Mouse (Mus musculus) forebrain, embryonic 14.5 days (tissue): ENCODE results near the gene Trpm2. TPM values are rescaled to one million over a fixed set of nuclear protein-coding genes. Genes with fewer than 3 reads are reported as not detected.
A peak's percentile ranks its signal among the peaks of the same experiment; 100 is the strongest.

Source experiments
- ATAC-seq: fragments of 200-750 bp; cut with Nextera tagmentation; 2 replicates; pipeline ENCODE4 v1.8.0; 2017; ENCODE audit warnings: mild to moderate bottlenecking, moderate library complexity
- DNase-seq: peaks from one replicate; pipeline ENCODE4 v3.0.0-alpha.2; 2015; ENCODE audit warnings: low spot score
- H3K27ac ChIP-seq: fragments of 300-500 bp; sonication (generic); 2 replicates; pipeline ENCODE4 v1.5.1; 2014; ENCODE audit warnings: low read depth, mild to moderate bottlenecking, control low read depth, low read length, moderate library complexity
- H3K27me3 ChIP-seq: fragments of 300-500 bp; sonication (generic); replicated peaks from 2 replicates; pipeline ENCODE4 v1.6.1; 2014; ENCODE audit warnings: low read length, control low read depth, mixed read lengths; ENCODE audit not compliant: control insufficient read depth, insufficient read depth
- H3K36me3 ChIP-seq: fragments of 300-500 bp; sonication (generic); 2 replicates; pipeline ENCODE4 v1.6.1; 2014; ENCODE audit warnings: low read length, control low read depth; ENCODE audit not compliant: control insufficient read depth, insufficient read depth
- H3K4me1 ChIP-seq: fragments of 300-500 bp; sonication (generic); 2 replicates; pipeline ENCODE4 v1.6.1; 2014; ENCODE audit warnings: antibody characterized with exemption, low read length, control low read depth; ENCODE audit not compliant: control insufficient read depth, insufficient read depth
- H3K4me2 ChIP-seq: fragments of 300-500 bp; sonication (generic); 2 replicates; pipeline ENCODE4 v1.6.1; 2014; ENCODE audit warnings: mild to moderate bottlenecking, control low read depth, low read length
- H3K4me3 ChIP-seq: fragments of 300-500 bp; sonication (generic); 2 replicates; pipeline ENCODE4 v1.5.1; 2014; ENCODE audit warnings: low read depth, low read length, control low read depth
- H3K9ac ChIP-seq: fragments of 300-500 bp; sonication (generic); 2 replicates; pipeline ENCODE4 v1.6.1; 2014; ENCODE audit warnings: mild to moderate bottlenecking, low read length, control low read depth, moderate library complexity
- H3K9me3 ChIP-seq: fragments of 300-500 bp; sonication (generic); replicated peaks from 2 replicates; pipeline ENCODE4 v1.6.1; 2016; ENCODE audit warnings: low read length, control low read depth, mixed read lengths; ENCODE audit not compliant: control insufficient read depth
- WGBS: fragments of 180-500 bp; shearing (Covaris S2); extraction: QIAGEN DNeasy Blood & Tissue Kit; methylation state at CpG from one replicate; pipeline ENCODE4 v1.1.7; 2014; 5-methylcytosine and 5-hydroxymethylcytosine counted together
- polyA plus RNA-seq: library from polyadenylated mRNA; unstranded; fragments of >200 nt; fragmentation: Nextera tagmentation; extraction: Ambion mirVana; gene quantifications from 2 replicates; pipeline ENCODE4 v1.2.1, GENCODE M21; 2014

Trpm2 gene
- polyA plus RNA-seq, 1 experiment from 2014 or later: 1.4 TPM

DNA sequence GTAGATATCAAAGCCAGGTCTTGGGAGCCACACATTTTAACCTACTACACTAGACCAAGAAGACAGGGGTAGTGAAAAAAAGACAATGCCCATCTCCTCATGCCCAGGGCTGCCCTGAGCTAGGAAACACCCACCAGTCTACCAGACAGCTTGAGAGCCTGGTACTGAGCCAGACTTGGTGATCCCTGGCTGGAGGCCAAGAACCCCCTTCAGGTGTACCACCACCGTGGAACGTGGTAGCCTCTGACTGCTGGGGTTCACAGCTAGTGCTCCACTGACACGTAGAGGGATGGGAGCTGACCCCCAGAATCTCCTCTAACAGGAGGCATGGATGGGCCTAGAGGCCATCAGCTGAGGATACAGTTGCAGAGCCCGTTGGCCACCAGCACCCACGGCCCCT lies 29.8 kb upstream of the Trpm2 start:
- ATAC-seq (no peak), DNase-seq (no peak)
- Histone ChIP-seq H3K4me1 (no peaks in the 10 kb centered on the region), H3K4me3 (no peak overlapping the region), H3K36me3 (peaks cover 71% of the 10 kb centered on the region), H3K9me3 (no peaks in the 10 kb centered on the region), H3K9ac (no peak overlapping the region), H3K4me2 (no peak overlapping the region), H3K27ac (no peak overlapping the region), H3K27me3 (no peaks in the 10 kb centered on the region)
- 84% methylated on average over 5 of the region's 5 CpGs for WGBS

DNA sequence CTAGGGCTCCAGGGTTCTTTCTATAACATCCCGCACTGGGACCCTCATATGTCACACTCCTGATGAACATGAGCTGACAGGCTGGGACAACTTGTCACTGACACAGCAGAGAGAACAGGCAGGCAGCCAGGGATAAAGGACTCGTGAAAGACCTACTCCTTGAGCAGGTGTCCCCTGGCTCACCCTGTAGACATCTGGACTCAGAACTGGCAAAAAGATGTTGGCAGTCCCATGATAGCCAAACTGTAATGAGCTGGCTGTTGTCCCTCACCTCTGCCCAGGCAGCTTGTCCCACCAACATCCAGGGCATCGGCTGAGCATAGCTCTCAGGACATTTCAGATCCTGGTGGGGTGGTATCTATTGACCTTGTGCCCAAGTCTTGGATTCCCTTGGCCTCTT lies 25.3 kb upstream of the Trpm2 start:
- H3K27me3 ChIP-seq: no peaks in the 10 kb centered on the region
- DNase-seq (no peak), ATAC-seq (no peak)
- no peak overlapping the region for H3K4me3 ChIP-seq
- H3K27ac ChIP-seq: no peak overlapping the region
- no peak overlapping the region for H3K9ac ChIP-seq
- WGBS: 85% methylated on average over 3 of the region's 3 CpGs
- peaks cover 93% of the 10 kb centered on the region for H3K36me3 ChIP-seq
- no peak overlapping the region for H3K4me2 ChIP-seq
- H3K4me1 ChIP-seq: no peaks in the 10 kb centered on the region
- H3K9me3 ChIP-seq: no peaks in the 10 kb centered on the region

DNA sequence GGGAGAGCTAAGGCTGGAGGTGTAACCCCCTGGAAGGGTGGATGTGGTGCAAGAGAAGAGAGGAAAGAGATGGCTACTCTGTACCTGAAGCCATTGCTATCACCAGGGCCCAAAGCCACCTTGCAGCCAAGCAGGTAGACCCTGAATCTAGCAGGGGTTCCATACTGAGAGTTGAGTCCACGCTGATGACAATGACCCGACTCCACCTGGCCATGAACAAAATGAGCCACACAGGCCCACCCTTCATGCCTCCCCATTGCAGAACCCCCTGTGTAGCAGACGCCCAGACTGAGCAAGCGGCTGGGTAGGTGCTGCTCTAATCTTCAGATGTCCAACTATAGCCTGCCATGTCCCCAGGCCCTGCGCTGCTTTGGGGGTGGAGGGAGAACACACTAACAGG lies 15.4 kb upstream of the Trpm2 start:
- Histone ChIP-seq H3K36me3 (peaks cover 53% of the 10 kb centered on the region), H3K27ac (no peak overlapping the region), H3K4me1 (no peaks in the 10 kb centered on the region), H3K9me3 (no peaks in the 10 kb centered on the region), H3K27me3 (no peaks in the 10 kb centered on the region), H3K9ac (no peak overlapping the region), H3K4me3 (no peak overlapping the region), H3K4me2 (no peak overlapping the region)
- ATAC-seq: no peak
- DNase-seq: no peak
- 71% methylated on average over 5 of the region's 5 CpGs for WGBS

DNA sequence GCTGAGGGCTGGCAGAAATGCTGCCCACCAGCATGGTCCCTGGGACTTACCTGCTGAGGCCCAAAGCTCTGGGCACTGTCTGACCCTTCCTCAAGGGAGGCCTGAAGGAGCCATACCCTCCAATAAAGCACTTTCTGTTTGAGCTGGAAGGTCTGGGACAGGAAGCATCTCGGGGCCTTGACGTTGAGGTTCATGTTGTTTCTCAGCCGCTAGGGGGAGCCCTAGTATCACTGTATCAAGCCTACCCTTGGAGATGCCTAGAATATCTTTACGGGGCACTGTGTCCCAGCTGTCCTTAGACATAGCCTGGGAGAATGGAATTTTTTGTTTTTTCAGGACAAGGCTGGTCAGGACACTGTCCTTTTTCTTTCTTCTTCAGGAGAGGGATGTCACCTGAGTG lies 14.3 kb upstream of the Trpm2 start:
- 1% methylated on average over 4 of the region's 4 CpGs for WGBS
- Histone ChIP-seq H3K27ac (no peak overlapping the region), H3K9ac (no peak overlapping the region), H3K9me3 (no peaks in the 10 kb centered on the region), H3K4me1 (no peaks in the 10 kb centered on the region), H3K4me3 (no peak overlapping the region), H3K27me3 (no peaks in the 10 kb centered on the region), H3K4me2 (no peak overlapping the region), H3K36me3 (peaks cover 42% of the 10 kb centered on the region)
- ATAC-seq: peak; percentile 76
- DNase-seq: peak; percentile 89

DNA sequence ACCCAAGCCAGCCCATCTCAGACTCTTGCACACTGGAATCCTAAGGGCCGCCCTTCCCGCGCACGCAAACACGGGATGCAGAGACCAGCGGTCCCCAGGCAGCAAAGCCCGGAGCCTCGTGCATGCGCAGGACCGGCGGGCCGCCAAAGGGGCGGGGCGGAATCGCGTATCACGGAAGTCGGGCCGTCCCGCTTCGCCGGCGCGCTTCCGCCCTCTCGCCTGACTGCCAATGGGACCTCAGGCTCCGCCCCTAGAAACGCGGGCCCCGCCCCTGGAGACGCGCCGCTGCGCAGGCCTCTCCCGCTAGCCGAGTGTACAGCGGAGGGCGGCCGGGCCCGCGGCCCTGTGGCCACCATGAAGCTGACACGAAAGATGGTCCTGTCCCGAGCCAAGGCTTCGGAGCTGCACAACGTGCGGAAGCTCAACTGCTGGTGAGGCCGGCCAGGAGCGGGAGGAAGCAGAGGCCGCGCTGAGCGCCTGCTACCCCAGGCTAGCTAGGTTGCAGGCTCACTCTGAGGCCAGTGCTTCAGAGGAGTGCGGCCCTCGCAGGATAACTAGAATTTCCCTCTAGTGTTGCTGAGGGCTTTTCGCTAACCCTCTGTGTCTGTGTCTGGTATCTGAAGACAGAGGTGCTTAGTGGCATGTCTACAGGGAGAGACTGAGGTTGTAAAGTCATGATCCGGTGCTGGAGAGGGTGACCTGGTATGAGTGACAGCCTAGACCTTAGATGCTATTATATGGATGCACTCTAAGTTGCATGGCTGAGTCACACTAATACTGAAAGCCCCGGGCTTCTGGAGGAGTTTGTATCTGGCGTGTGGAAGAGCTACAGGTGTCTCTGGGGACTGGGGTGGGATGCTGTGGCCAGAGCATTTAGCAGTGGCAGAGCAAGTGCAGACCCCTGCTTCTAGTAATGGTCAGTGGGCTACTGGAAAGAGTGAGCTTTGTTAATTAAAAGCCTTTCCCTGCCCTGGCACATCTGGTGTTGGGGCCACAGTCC lies 8.3 kb upstream of the Trpm2 start, which contains the start of gene 1810043G02Rik:
Gene 1810043G02Rik (plus strand): TSS at position 174 of the 1,000 bp plus-strand sequence.
- Histone ChIP-seq H3K4me3 (peak within 1 kb of the TSS; percentile 67), H3K27me3 (no peaks in the 10 kb centered on the region), H3K9me3 (no peaks in the 10 kb centered on the region), H3K4me2 (peak within 1 kb of the TSS; percentile 73), H3K4me1 (peaks cover 5% of the 10 kb centered on the region), H3K36me3 (peaks cover 9% of the 10 kb centered on the region), H3K27ac (peak within 1 kb of the TSS; percentile 80), H3K9ac (peak within 1 kb of the TSS; percentile 77)
- ATAC-seq (peak; percentile 98), DNase-seq (peak; percentile 98)
- WGBS: under 1% methylated on average over 57 of the region's 57 CpGs

DNA sequence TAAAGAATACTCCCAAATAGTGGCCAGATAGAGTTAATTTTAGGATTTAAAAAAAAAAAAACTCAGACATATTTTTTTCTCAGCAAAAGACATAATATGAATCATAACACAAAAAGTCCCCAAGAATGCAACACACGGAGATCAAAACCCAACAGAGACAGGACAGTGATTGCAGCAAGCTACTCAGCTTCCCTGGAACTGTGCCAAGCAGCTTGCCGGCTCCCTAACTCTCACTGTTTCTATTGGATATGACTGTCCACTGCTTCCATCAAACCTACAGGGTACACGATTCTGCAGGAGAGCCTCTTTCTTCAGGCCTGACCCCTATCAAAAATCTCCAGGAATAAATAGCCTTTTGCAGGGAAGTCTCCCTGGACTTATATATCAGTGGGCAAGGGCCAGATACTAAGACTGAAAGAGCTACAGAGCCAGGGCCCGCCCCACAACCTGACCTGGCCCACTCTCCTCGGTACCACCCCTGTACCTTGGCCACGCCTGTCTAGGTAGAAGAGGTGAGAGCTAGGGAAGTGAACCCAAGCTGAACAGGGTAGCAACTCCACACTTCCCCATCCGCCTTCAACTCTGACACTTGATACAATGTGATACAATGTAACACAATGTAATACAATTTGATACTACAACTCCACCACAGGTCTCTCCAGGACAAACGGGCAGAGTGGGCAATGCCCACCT lies 6.2 kb upstream of the Trpm2 start:
- H3K9ac ChIP-seq: no peak overlapping the region
- DNase-seq (peak; percentile 37), ATAC-seq (no peak)
- H3K4me3 ChIP-seq: no peak overlapping the region
- H3K4me2 ChIP-seq: no peak overlapping the region
- peaks cover 6% of the 10 kb centered on the region for H3K36me3 ChIP-seq
- H3K27me3 ChIP-seq: no peaks in the 10 kb centered on the region
- WGBS: 78% methylated on average over 8 of the region's 8 CpGs
- no peaks in the 10 kb centered on the region for H3K9me3 ChIP-seq
- H3K27ac ChIP-seq: no peak overlapping the region
- H3K4me1 ChIP-seq: peaks cover 5% of the 10 kb centered on the region

DNA sequence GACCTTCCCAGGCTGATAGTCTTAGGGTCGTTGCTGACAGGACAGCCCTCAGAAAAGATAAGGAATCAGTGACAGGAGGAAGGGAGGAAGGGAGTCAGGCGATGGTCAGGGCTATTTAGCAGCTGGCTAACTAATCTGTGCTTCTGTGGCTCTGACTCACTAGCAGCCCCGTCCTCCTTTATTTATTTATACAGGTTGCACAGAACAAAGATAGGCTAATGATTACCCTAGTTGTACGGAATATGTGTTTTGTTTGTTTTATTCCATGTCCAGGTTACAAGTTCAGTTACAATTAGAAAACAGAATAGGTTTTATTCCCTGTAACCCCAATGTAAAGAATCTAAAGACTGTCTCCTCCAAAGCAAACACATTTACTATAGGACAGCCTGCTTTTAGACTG lies 5.3 kb upstream of the Trpm2 start:
- Histone ChIP-seq H3K4me1 (peaks cover 5% of the 10 kb centered on the region), H3K4me3 (no peak overlapping the region), H3K9me3 (no peaks in the 10 kb centered on the region), H3K9ac (no peak overlapping the region), H3K27ac (no peak overlapping the region), H3K4me2 (no peak overlapping the region), H3K36me3 (no peaks in the 10 kb centered on the region), H3K27me3 (no peaks in the 10 kb centered on the region)
- ATAC-seq (no peak), DNase-seq (no peak)
- WGBS: 53% methylated on average over 4 of the region's 4 CpGs

DNA sequence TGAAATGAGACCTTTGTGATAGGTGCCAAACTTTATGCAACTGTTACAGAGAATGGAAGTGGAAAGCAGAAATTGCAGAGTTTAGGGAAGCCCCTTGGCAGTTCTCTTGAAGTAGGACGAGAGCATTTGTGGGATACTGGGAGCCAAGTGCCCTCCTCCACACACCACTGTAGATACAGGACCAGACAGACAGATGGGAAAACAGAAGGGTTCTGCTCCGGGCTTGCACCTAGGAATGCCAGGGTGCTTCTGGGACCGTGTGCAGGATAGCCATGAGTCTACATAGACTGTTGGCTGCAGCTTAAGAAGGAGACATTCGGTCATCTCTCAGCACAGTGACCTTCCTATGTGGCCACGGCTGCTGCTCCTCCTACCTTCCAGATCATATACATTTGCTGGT lies 4.4 kb upstream of the Trpm2 start:
- 80% methylated on average over 5 of the region's 5 CpGs for WGBS

More for the DNA sequence above, 4.4 kb upstream of the Trpm2 start:
- H3K4me3 ChIP-seq: no peak overlapping the region
- H3K27me3 ChIP-seq: no peaks in the 10 kb centered on the region; the same call in 1 of the 2 replicates
- DNase-seq (no peak), ATAC-seq (no peak)
- no peak overlapping the region for H3K4me2 ChIP-seq
- H3K4me1 ChIP-seq: peaks cover 5% of the 10 kb centered on the region
- no peaks in the 10 kb centered on the region for H3K36me3 ChIP-seq
- no peak overlapping the region for H3K27ac ChIP-seq
- no peak overlapping the region for H3K9ac ChIP-seq
- H3K9me3 ChIP-seq: no peaks in the 10 kb centered on the region
